Mouse (Mus musculus) CD4-positive, CD25-positive, alpha-beta regulatory T cell, adult 9 weeks (primary cell): ENCODE results near the gene Lamp3. TPM values are rescaled to one million over a fixed set of nuclear protein-coding genes. Genes with fewer than 3 reads are reported as not detected.

Source experiments
- polyA plus RNA-seq: library from polyadenylated mRNA; unstranded; fragments of 100-300 nt; shearing (Covaris generic); gene quantifications from one replicate; pipeline ENCODE4 v1.2.1, GENCODE M21; 2017

Gene Lamp3
- not detected for polyA plus RNA-seq

DNA sequence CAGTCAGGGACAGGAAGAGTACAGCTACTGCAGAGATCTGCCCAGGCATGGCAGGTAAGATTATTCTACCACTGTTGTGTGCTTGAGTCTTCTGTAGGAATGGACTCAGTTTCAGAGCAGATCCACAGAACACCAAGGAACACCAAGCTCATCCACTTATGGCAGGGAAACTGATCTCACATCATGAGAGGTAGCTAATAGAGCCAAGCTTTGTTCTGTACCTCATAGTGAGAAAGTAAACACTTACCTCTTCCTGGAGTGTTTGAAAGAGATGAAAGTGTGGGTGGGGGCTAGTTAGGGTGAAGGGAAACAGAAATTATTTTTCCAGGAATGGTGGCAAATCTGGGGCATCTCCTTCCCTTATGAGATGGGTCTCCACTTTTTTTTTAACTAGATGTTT, at the start of gene Lamp3:
TSS of gene Lamp3 (minus strand) at position 160 of the 400 bp plus-strand sequence.

DNA sequence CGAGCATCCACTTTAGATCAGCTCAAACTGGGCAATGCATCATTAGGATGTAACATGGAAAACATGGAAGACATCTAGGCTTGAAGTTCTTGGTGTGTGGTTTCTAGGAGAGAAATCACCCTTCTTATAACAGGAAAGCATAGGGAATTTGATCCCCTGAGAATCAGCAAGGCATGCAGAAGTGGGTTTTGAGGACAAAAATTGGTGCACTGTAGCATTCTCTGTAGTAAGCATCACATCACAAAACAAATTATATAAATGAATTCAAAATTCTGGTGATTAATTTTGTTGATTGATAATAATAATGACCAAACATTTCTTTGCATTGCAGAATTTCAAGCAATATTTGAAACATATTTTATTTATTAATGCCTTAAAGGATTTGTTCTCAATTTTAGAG, 76.4 kb downstream of the Lamp3 start, which contains the start of gene Olfr171:
TSS of gene Olfr171 (minus strand) at position 101 of the 400 bp plus-strand sequence.

DNA sequence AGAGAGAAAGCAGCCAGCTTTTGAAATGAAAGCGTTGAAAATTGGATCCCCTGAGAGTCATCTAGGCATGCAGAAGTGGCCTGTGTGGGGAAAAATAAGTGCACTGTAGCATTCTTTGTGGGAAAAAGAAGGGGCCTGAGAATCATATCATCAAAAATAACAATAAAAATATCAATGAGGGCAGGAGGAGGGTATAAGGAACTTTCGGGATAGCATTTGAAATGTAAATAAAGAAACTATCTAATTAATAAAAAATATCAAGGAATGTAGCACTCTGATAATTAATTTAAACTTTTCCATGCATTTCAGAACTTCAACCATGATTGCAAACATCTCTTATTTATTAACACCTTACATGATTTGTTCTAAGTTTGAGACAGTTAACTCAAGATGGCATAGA, 94.4 kb downstream of the Lamp3 start, which contains the start of gene Olfr170:
TSS of gene Olfr170 (minus strand) at position 101 of the 400 bp plus-strand sequence.

Other genes starting within 250 kb of the Lamp3 start
- gene Olfr166, start 222.7 kb downstream of the Lamp3 start, polyA plus RNA-seq = 0.06 TPM
- not detected for gene Olfr167, start 184.1 kb downstream of the Lamp3 start, polyA plus RNA-seq
- gene Olfr168, start 170.8 kb downstream of the Lamp3 start, polyA plus RNA-seq = not detected
- gene Olfr169, start 134.6 kb downstream of the Lamp3 start, polyA plus RNA-seq = not detected
- gene Olfr170, start 94.5 kb downstream of the Lamp3 start, polyA plus RNA-seq = not detected
- gene Olfr171, start 76.5 kb downstream of the Lamp3 start, polyA plus RNA-seq = not detected
- gene B3gnt5, start 53.8 kb upstream of the Lamp3 start, polyA plus RNA-seq = 17.6 TPM